Mouse (Mus musculus): ENCODE results near the gene Ap2m1.

DNA sequence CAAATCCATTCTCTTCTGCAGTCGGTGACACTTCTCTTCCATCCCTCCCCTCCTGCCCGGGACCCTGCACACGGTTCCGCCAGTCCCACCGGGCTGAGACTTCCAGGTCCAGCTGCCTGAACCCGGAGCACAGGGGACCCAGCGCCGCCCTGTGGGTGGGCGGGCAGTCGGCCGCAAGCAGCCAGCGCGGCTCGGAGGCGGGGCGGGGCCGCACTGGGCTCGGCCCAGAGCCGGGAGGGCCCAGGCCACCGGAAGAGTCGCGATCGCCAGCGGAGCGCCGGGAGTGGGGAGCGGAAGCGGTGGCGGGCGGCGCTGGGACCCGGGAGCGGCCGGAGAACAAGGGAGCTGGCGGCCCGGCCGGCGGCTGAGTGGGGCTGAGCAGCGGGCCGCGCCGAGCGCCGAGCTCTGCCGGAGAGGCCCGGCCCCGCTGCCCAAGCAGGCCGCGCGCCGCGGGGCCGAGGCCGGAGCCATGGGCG lies 18.5 kb upstream of the Ap2m1 start, which contains the start of gene Dvl3:
- TF ChIP-seq CTCF (IDR thresholded peaks at IDR 0.05; ENCODE audit: borderline replicate concordance, insufficient read depth, low read depth, low read length) (no peak), POLR2A (IDR thresholded peaks at IDR 0.05; ENCODE audit: borderline replicate concordance, insufficient read depth, low read length) (peak; percentile 40)
